Mouse (Mus musculus) stomach, postnatal 0 days (tissue): ENCODE data around the gene Dstn.

ENCODE experiments used
- CTCF ChIP-seq: IDR thresholded peaks from 2 replicates; pipeline ENCODE4 v1.5.1; 2016; ENCODE audit warnings: antibody characterized with exemption, low read depth, mild to moderate bottlenecking, moderate library complexity
- EP300 ChIP-seq: optimal IDR thresholded peaks from 2 replicates; pipeline ENCODE3; 2016; ENCODE audit warnings: antibody characterized with exemption

GRCm38 (mm10) chr2:143987485-143987884 lies 72.4 kb downstream of the Dstn start:
- TF ChIP-seq CTCF: no peak
- TF ChIP-seq EP300: no peak
